Mouse (Mus musculus) G1E (cell line): Measurements from ENCODE around the gene Zbtb9.

Experiments
- CTCF ChIP-seq: IDR thresholded peaks from 2 replicates; pipeline ENCODE4 v1.5.1; 2012; ENCODE audit warnings: low read depth, low read length, inconsistent platforms, mixed read lengths
- GATA1 ChIP-seq: IDR thresholded peaks from 2 replicates; pipeline ENCODE4 v1.6.1; 2012; ENCODE audit warnings: borderline replicate concordance, low read length, inconsistent platforms, mixed read lengths
- GATA2 ChIP-seq: IDR thresholded peaks from 2 replicates; pipeline ENCODE4 v1.6.1; 2012; ENCODE audit warnings: low read depth, low read length, inconsistent platforms, borderline replicate concordance
- POLR2AphosphoS5 ChIP-seq: IDR thresholded peaks from 2 replicates; pipeline ENCODE4 v1.6.1; 2012; ENCODE audit warnings: low read depth, low read length, inconsistent platforms; ENCODE audit not compliant: insufficient replicate concordance
- TAL1 ChIP-seq: conservative IDR thresholded peaks from 2 replicates; pipeline ENCODE4 v1.6.1; 2012; ENCODE audit warnings: low read depth, low read length, inconsistent platforms, mixed read lengths

- TF ChIP-seq CTCF (no peak), TAL1 (no peak), POLR2AphosphoS5 (no peak), GATA2 (no peak), GATA1 (no peak)
Measured at GRCm38 (mm10) chr17:27056170-27056569, 83.2 kb downstream of the Zbtb9 start.
